Mouse (Mus musculus): ENCODE measurements around the gene Trim50.

Trim50 gene

GRCm38 (mm10) chr5:135369787-135370654 lies 16.9 kb downstream of the Trim50 start, which contains the start of gene Nsun5:
TSS of gene Nsun5 (plus strand) at chr5:135369953.
- DNase-seq: peak; percentile 89

GRCm38 (mm10) chr5:135371195-135371594 lies 18.1 kb downstream of the Trim50 start:
- DNase-seq: no peak

GRCm38 (mm10) chr5:135373601-135374000 lies 20.5 kb downstream of the Trim50 start:
- DNase-seq: no peak

- DNase-seq: no peak
Observed at GRCm38 (mm10) chr5:135375167-135375566, 22.1 kb downstream of the Trim50 start.

GRCm38 (mm10) chr5:135376341-135376740 lies 23.2 kb downstream of the Trim50 start:
- DNase-seq: no peak

- no peak for DNase-seq
Observed at GRCm38 (mm10) chr5:135380681-135381080, 27.6 kb downstream of the Trim50 start.

- DNase-seq: no peak
Observed at GRCm38 (mm10) chr5:135381356-135381925, 28.3 kb downstream of the Trim50 start.

GRCm38 (mm10) chr5:135382746-135383145 lies 29.7 kb downstream of the Trim50 start:
- no peak for DNase-seq

GRCm38 (mm10) chr5:135383771-135384170 lies 30.7 kb downstream of the Trim50 start:
- DNase-seq: no peak

GRCm38 (mm10) chr5:135394004-135394823 lies 41.1 kb downstream of the Trim50 start, which contains the start of gene Pom121:
TSS of gene Pom121 (minus strand) at chr5:135394546.
- peak; percentile 82 for DNase-seq

GRCm38 (mm10) chr5:135395826-135396225 lies 42.7 kb downstream of the Trim50 start:
- no peak for DNase-seq

- DNase-seq: no peak
Observed at GRCm38 (mm10) chr5:135399382-135399781, 46.3 kb downstream of the Trim50 start.

- peak; percentile 50 for DNase-seq
Observed at GRCm38 (mm10) chr5:135400244-135400643, 47.1 kb downstream of the Trim50 start.

- DNase-seq: no peak
Observed at GRCm38 (mm10) chr5:135404623-135405022, 51.5 kb downstream of the Trim50 start.

GRCm38 (mm10) chr5:135405437-135405836 lies 52.3 kb downstream of the Trim50 start:
- DNase-seq: no peak

- DNase-seq: no peak
Observed at GRCm38 (mm10) chr5:135408114-135408513, 55.0 kb downstream of the Trim50 start.

GRCm38 (mm10) chr5:135410266-135410665 lies 57.2 kb downstream of the Trim50 start:
- no peak for DNase-seq
